Mouse (Mus musculus): Measurements from ENCODE around the gene Rmi1. TPM values are rescaled to one million over a fixed set of nuclear protein-coding genes. Genes with fewer than 3 reads are reported as not detected.

Rmi1 gene
- total and polyA plus RNA-seq, 3 experiments: 29.8 to 170 (median 95.0) TPM

DNA sequence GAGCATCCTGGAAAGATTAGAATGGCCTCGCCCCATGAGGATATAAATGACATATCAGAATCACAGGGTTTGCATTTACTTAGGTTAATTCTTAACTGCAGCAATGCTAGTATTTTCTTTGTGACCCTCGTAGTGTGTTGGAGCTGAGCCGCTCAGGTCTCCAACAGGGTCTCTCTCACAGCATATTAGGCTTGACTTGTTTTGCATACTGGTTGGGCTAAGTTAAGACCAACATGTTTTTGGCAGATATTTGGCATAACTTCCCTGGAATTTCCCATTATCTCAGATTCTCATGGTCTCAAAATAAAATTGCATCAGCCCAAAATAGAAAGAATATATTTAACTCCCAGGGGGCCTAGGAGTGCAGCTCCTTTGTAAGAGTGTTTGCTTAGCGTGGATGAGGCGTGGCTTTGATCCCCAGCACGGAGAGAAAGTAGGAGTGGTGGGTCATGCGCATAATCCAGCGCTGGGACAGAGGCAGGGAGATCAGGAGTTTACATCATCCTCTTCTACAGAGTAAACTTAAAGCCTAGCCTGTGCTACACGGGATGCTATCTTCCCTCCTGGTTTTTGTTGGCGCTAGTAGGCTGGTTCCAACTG, 21.1 kb downstream of the Rmi1 start:
- Histone ChIP-seq H3K4me1 (ENCODE audit: insufficient read depth, low read depth, low read length) (peaks cover 2% of the 10 kb centered on the region; the same call in 1 of the 2 replicates), H3K27me3 (ENCODE audit: insufficient read depth, low read length) (peaks cover 11% of the 10 kb centered on the region), H3K9me3 (replicated peaks) (no peaks in the 10 kb centered on the region), H3K36me3 (replicated peaks) (no peaks in the 10 kb centered on the region), H3K4me3 (ENCODE audit: low read depth, low read length) (no peak overlapping the region)
- DNase-seq (ENCODE audit: low spot score) (no peak), ATAC-seq (ENCODE audit: extremely low read depth, insufficient number of reproducible peaks, low FRiP score, poor library complexity, severe bottlenecking) (no peak)
- TF ChIP-seq CTCF (IDR thresholded peaks at IDR 0.05; ENCODE audit: low read depth, low read length): no peak
- no peak for TF ChIP-seq GATA1 (IDR thresholded peaks at IDR 0.05; ENCODE audit: borderline replicate concordance, low read length)
- TF ChIP-seq GATA2 (IDR thresholded peaks at IDR 0.05; ENCODE audit: borderline replicate concordance, low read depth, low read length): no peak
- no peak for TF ChIP-seq TAL1 (conservative IDR thresholded peaks at IDR 0.05; ENCODE audit: low read depth, low read length)
- TF ChIP-seq POLR2AphosphoS5 (IDR thresholded peaks at IDR 0.05; ENCODE audit: insufficient replicate concordance, low read depth, low read length): no peak

DNA sequence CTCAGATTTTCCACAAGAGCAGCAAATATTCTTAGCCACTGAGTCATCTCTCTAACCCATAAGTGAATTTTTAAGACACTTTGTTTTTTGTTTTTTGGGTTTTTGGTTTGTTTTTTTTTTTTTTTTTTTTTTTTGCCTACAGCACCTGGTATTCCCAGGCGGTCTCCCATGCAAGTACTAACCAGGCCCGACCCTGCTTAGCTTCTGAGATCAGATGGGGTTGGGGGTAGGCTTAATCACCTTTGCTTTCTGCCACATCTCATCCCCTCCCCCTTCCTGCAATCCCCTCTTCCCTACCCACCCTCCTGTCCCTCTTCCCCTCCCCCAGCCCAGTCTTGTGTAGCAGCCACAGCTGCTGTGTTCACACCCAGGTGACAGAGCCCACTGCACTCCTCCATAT, 37.7 kb downstream of the Rmi1 start:
- Histone ChIP-seq H3K4me1 (ENCODE audit: insufficient read depth, low read depth, low read length) (peaks cover 12% of the 10 kb centered on the region), H3K9me3 (replicated peaks) (no peaks in the 10 kb centered on the region), H3K4me3 (ENCODE audit: low read depth, low read length) (no peak overlapping the region), H3K27me3 (ENCODE audit: insufficient read depth, low read length) (peaks cover 11% of the 10 kb centered on the region), H3K36me3 (replicated peaks) (no peaks in the 10 kb centered on the region)
- TF ChIP-seq GATA1 (IDR thresholded peaks at IDR 0.05; ENCODE audit: borderline replicate concordance, low read length) (no peak), POLR2AphosphoS5 (IDR thresholded peaks at IDR 0.05; ENCODE audit: insufficient replicate concordance, low read depth, low read length) (no peak), CTCF (IDR thresholded peaks at IDR 0.05; ENCODE audit: low read depth, low read length) (no peak), TAL1 (conservative IDR thresholded peaks at IDR 0.05; ENCODE audit: low read depth, low read length) (no peak), GATA2 (IDR thresholded peaks at IDR 0.05; ENCODE audit: borderline replicate concordance, low read depth, low read length) (no peak)
- ATAC-seq (ENCODE audit: extremely low read depth, insufficient number of reproducible peaks, low FRiP score, poor library complexity, severe bottlenecking): no peak
- no peak for DNase-seq (ENCODE audit: low spot score)

DNA sequence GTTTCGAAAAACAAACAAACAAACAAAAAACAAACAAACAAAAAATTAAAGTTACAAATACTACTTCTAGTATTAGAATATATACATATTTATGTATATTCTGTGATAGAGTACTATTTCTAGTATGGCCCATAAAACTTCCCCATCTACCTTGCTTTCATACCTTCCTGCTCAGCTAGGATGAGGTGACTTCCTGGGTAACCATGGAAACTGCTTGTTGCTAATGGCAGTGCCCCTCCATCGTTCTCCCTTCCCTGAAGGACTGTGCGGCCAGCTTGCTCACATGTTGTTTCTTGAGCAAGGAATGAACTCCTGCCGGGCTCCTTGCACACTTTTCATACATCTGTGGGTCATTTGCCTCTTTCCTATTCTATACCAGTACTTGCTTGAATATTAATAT, 41.3 kb downstream of the Rmi1 start:
- TF ChIP-seq POLR2AphosphoS5 (IDR thresholded peaks at IDR 0.05; ENCODE audit: insufficient replicate concordance, low read depth, low read length) (no peak), GATA1 (IDR thresholded peaks at IDR 0.05; ENCODE audit: borderline replicate concordance, low read length) (no peak), TAL1 (conservative IDR thresholded peaks at IDR 0.05; ENCODE audit: low read depth, low read length) (no peak), CTCF (IDR thresholded peaks at IDR 0.05; ENCODE audit: low read depth, low read length) (no peak), GATA2 (IDR thresholded peaks at IDR 0.05; ENCODE audit: borderline replicate concordance, low read depth, low read length) (no peak)
- Histone ChIP-seq H3K27me3 (ENCODE audit: insufficient read depth, low read length) (peaks cover 10% of the 10 kb centered on the region), H3K4me1 (ENCODE audit: insufficient read depth, low read depth, low read length) (peaks cover 12% of the 10 kb centered on the region), H3K9me3 (replicated peaks) (no peaks in the 10 kb centered on the region), H3K4me3 (ENCODE audit: low read depth, low read length) (no peak overlapping the region), H3K36me3 (replicated peaks) (no peaks in the 10 kb centered on the region)
- ATAC-seq (ENCODE audit: extremely low read depth, insufficient number of reproducible peaks, low FRiP score, poor library complexity, severe bottlenecking) (no peak), DNase-seq (ENCODE audit: low spot score) (no peak)

DNA sequence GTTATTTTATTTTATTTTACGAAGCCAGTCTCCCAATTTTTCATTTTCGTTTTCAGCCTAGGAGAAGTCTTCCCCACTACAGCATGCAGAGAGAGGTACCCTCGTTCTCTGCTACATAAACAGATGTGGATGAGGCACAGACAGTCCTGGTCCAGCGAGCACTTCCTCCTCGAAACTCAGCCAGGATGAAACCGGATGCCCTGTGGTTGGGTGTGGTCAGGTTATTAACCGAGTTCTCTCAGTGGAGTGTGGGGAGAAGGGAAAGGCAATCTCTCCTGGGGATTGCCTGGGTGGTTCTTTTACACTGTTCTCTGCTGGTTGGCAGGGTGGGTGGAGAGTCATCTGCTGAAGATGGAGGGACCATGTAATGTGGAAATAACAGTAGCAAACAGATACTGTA, 41.7 kb downstream of the Rmi1 start:
- ATAC-seq (ENCODE audit: extremely low read depth, insufficient number of reproducible peaks, low FRiP score, poor library complexity, severe bottlenecking) (0 out of 2 replicates have a peak, but pooled peaks have one; percentile 49), DNase-seq (ENCODE audit: low spot score) (peak; percentile 47)
- TF ChIP-seq GATA2 (IDR thresholded peaks at IDR 0.05; ENCODE audit: borderline replicate concordance, low read depth, low read length) (no peak), TAL1 (conservative IDR thresholded peaks at IDR 0.05; ENCODE audit: low read depth, low read length) (no peak), CTCF (IDR thresholded peaks at IDR 0.05; ENCODE audit: low read depth, low read length) (no peak), GATA1 (IDR thresholded peaks at IDR 0.05; ENCODE audit: borderline replicate concordance, low read length) (no peak), POLR2AphosphoS5 (IDR thresholded peaks at IDR 0.05; ENCODE audit: insufficient replicate concordance, low read depth, low read length) (no peak)
- H3K27me3 ChIP-seq (ENCODE audit: insufficient read depth, low read length): peaks cover 12% of the 10 kb centered on the region
- no peak overlapping the region for H3K4me3 ChIP-seq (ENCODE audit: low read depth, low read length)
- no peaks in the 10 kb centered on the region for H3K36me3 ChIP-seq (replicated peaks)
- H3K4me1 ChIP-seq (ENCODE audit: insufficient read depth, low read depth, low read length): peaks cover 12% of the 10 kb centered on the region
- no peaks in the 10 kb centered on the region for H3K9me3 ChIP-seq (replicated peaks)

DNA sequence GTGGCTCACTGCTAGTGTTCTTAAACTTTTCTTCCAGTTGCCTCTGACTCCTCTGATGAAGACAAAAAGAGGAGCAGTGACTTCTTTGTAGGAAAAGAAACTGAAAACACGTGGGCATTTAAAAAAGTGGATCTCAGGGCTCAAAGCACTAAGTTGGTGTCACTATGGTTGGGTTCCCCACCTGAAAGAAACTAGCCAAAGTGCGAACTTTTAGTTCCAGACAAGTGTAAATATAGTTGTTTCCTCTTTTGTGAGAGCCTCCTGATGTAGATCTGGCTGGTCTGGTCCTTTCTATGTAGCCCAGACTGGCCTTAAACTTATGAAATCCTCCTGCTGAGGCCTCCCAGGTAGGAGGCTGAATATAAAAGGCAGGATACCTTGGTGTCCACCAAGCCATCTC, 44.5 kb downstream of the Rmi1 start:
- ATAC-seq (ENCODE audit: extremely low read depth, insufficient number of reproducible peaks, low FRiP score, poor library complexity, severe bottlenecking): no peak
- Histone ChIP-seq H3K4me1 (ENCODE audit: insufficient read depth, low read depth, low read length) (peaks cover 12% of the 10 kb centered on the region), H3K4me3 (ENCODE audit: low read depth, low read length) (no peak overlapping the region), H3K27me3 (ENCODE audit: insufficient read depth, low read length) (peaks cover 13% of the 10 kb centered on the region), H3K9me3 (replicated peaks) (no peaks in the 10 kb centered on the region), H3K36me3 (replicated peaks) (no peaks in the 10 kb centered on the region)
- DNase-seq (ENCODE audit: low spot score): no peak
- no peak for TF ChIP-seq CTCF (IDR thresholded peaks at IDR 0.05; ENCODE audit: low read depth, low read length)
- TF ChIP-seq TAL1 (conservative IDR thresholded peaks at IDR 0.05; ENCODE audit: low read depth, low read length): no peak
- no peak for TF ChIP-seq POLR2AphosphoS5 (IDR thresholded peaks at IDR 0.05; ENCODE audit: insufficient replicate concordance, low read depth, low read length)
- no peak for TF ChIP-seq GATA1 (IDR thresholded peaks at IDR 0.05; ENCODE audit: borderline replicate concordance, low read length)
- no peak for TF ChIP-seq GATA2 (IDR thresholded peaks at IDR 0.05; ENCODE audit: borderline replicate concordance, low read depth, low read length)

DNA sequence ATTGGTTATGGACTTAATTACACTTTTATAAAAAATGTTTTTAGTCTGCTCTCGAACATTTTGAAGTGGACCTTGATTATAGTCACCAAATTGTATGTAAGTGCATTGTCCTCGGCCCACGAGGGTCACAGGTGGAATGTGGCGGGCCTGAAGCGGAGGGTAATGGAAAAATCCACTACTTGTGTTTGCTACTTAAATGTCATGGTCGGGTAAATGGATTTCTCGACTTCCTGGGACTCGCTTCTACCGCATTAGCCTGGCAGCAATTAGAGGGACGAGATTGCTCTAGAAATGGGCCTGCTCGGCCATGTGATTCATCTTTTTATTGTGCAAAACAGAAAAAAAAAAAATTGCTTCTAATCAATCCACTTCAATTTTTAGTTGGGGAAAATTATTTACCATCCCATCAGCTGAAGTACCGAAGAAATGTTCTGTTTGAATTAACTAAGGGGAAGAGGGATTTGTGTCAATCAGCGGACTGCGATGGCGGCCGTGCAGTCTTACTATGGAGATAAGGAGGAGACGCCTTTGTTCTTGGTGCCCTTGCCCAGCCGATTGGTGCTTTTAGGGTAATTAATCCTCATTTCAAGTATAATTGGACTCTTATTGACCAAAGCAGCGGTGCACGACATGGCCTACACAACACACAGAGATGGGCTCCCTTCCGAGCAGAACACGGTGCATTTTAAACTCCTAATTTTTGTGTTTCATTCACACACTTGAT, 48.6 kb downstream of the Rmi1 start:
- DNase-seq (ENCODE audit: low spot score) (no peak), ATAC-seq (ENCODE audit: extremely low read depth, insufficient number of reproducible peaks, low FRiP score, poor library complexity, severe bottlenecking) (no peak)
- peaks cover 29% of the 10 kb centered on the region for H3K27me3 ChIP-seq (ENCODE audit: insufficient read depth, low read length)
- TF ChIP-seq GATA2 (IDR thresholded peaks at IDR 0.05; ENCODE audit: borderline replicate concordance, low read depth, low read length) (no peak), TAL1 (conservative IDR thresholded peaks at IDR 0.05; ENCODE audit: low read depth, low read length) (no peak), GATA1 (IDR thresholded peaks at IDR 0.05; ENCODE audit: borderline replicate concordance, low read length) (no peak), CTCF (IDR thresholded peaks at IDR 0.05; ENCODE audit: low read depth, low read length) (no peak), POLR2AphosphoS5 (IDR thresholded peaks at IDR 0.05; ENCODE audit: insufficient replicate concordance, low read depth, low read length) (no peak)
- H3K4me3 ChIP-seq (ENCODE audit: low read depth, low read length): no peak overlapping the region
- H3K9me3 ChIP-seq (replicated peaks): no peaks in the 10 kb centered on the region
- no peaks in the 10 kb centered on the region for H3K36me3 ChIP-seq (replicated peaks)
- no peaks in the 10 kb centered on the region for H3K4me1 ChIP-seq (ENCODE audit: insufficient read depth, low read depth, low read length)
